Mouse (Mus musculus) neutrophil, adult 5-6 weeks (primary cell): ENCODE results near the gene Pcsk6. TPM values are rescaled to one million over a fixed set of nuclear protein-coding genes. Genes with fewer than 3 reads are reported as not detected.

ENCODE experiments used
- ATAC-seq: fragments of 151-379, 151-347 bp; 2 replicates; pipeline ENCODE4 v1.8.0; 2017; ENCODE audit warnings: mild to moderate bottlenecking, moderate TSS enrichment; ENCODE audit not compliant: insufficient number of reproducible peaks, poor library complexity, low FRiP score, severe bottlenecking; ENCODE audit errors: extremely low read depth
- total RNA-seq: library from RNA; stranded (forward); fragments of 200-1000 nt; gene quantifications from 2 replicates; pipeline ENCODE4 v1.2.3, GENCODE M21; 2017

Gene Pcsk6
- total RNA-seq, 1 experiment from 2014 or later = not detected

DNA sequence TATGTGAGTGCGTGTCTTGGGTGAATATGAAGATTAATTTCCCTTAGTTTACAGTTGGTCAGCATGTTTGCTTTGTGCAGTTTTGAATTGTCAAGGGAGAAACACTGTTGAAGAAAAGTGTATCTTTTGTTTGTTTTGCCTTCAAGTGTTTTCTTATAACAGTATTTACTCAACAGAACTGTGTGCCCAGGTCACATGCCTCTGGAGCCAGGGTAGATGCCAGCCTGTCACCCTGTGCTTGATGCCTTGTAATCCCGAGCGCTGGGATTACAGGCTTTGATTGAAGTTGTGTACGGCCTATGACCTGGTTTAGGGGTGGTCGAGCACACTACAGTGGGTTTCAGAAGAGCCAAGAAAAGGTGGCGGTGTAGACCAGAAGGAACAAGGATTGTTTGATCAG is 222.2 kb downstream of the Pcsk6 start:
- no peak for ATAC-seq

DNA sequence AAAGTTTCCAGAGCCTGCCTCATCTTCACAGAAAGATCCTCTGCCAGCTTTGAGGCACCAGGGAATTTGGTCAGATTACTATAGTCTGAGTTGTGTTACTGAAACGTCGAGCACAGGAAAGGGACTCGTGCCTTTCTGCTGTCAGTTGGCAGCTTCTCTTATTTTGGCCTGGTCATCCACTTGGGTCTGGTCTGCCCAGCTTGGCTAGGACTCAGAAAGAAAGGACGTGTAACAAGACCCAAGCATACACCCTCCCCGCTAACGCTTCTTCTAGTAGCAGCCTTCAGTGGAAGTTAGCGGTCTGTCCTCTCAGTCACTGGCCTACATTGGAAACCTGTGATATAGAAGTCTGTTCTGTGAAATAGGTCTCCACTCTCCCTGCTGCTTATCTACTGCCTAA is 223.0 kb downstream of the Pcsk6 start:
- no peak for ATAC-seq

DNA sequence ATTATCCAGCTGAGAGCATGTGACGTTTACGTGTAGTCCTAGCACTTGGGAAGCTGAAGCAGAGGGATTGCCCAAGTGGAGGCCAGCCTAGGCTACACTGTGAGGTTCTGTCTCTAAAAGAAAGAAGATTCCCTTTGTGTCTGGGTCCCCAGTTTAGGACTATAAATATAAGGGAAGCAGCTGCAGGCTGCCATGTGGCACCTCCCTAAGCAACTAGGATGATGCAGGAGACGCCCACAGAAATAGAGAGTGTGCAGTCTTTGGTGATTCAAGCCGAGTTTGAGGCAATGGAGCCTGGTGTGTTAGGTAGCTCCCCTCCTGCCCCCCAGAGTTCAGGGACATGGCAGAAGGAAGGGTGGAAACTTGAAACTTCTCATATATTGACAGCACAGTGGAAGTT is 226.1 kb downstream of the Pcsk6 start:
- ATAC-seq = no peak

DNA sequence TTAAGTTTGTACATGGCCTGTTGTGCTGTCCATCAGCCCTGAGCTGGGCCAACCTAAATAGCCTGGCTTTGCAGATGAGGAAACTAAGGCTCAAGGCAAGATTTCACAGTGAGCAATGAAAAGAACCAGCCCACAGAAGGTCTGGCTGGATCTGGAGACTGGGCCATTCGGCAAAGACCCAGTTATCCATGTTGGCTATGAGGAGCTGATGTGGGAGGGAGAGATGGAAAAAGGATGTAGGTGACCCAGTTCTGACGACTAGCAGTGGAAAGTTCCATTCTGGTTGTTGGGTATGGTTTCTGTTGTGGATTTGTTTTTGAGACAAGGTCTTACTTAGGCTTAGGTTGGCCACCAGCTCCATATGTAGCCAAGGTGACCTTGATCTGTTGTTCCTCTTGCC is 226.5 kb downstream of the Pcsk6 start:
- no peak for ATAC-seq

DNA sequence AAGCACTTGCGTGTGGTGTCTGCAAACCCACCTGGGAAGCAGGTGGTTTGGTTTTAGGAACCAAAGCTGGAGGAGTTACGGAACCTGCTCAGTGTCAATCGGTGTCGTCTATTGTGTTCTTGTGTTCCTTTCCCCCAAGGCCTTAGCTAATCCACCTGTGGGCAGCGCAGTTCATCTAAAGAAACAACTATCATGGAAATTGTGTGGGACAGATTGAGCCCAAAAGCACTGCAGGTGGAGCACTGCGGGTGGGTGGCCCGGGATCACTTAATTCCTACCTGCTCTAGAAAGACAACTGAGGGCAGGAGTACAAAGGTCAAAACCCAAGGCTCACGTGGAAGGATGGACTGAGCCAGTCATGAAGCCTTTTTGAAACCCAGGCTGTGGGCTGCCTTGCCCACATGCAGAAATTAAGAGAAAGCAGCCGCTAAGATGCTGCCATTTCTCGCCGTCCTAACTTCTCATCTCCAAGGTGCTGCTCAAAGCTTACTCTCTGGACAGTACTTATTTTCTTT is 229.2 kb downstream of the Pcsk6 start:
- ATAC-seq = no peak

DNA sequence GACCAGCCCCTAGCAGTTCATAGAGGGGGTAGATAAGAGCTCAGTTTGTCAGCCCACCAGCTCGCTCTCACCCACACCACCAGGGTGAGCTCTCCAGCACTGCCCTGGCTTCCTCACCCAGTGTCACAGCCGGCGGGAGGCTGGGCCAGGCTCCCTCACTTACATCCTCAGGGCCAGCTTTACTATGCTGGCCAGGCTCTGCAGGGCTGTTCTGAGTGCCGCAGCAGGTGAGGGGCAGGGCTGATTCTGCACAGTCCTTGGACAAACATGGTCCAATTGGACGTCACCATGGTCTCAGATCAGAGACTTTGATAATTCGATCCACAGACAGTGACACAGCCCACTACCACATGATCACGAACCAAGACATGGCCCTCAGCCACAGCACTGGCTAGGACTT is 230.0 kb downstream of the Pcsk6 start:
- no peak for ATAC-seq

DNA sequence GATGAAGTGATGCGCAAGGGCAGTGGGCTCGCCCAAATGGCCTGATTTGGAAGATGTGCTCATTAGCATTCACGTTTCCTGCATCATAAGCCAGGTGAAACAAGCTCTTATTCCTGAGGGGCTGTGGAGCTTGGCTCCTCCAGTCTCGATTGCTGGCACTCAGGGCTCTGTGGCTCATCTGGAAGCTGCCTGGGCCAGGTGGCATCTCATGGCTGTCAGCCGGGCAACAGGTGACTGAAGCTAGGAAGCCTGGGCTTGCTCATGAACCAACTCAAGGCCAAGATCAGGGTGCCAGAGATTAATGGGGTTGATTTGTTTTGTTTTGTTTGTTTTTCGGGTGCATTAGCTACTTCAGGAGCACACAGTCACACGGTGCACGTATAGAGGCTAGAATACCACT is 231.1 kb downstream of the Pcsk6 start:
- no peak for ATAC-seq

DNA sequence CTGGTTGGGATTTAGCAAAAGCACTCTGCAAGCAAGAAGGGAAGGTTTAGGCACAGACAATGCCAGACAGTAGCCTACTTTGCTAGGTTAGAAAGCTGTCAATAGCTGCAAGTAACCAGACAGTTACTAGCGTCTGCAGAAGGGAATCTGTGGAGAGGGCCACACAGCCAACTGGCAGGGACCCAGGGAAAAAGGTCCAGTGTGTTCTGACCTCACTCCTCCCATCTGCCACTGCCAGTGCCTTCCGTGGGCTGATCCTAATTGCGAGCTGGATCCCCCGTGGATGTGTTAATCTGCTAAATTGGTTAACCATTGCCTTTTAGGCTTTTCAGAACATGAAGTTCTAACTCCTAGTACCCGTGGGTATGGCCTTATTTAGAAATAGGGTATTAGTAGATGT is 232.6 kb downstream of the Pcsk6 start:
- ATAC-seq = no peak

DNA sequence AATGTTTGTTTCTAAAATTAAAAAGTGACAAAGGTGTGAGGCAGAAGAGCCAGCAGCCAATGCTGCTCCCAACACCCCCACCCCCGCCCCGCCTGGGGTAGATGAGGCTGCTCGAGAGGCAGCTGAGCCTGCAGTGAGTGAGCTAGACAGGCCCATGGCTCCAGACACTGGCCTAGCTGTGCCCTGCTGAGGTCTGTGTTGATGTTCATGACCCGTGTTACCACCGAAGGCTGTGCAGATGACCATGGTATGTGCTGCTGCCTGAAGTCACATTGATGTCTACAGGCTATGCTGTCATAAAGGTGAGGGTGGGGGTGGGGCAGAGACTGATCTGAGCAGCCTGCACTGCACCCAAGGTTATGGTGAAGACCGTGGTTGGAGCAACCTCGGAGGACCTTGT is 237.3 kb downstream of the Pcsk6 start:
- no peak for ATAC-seq

Other genes starting within 250 kb of the Pcsk6 start
- 6.6 and 8.7 TPM in 2 replicates for gene Tarsl2, start 216.8 kb upstream of the Pcsk6 start, total RNA-seq
- gene Tm2d3, start 170.6 kb upstream of the Pcsk6 start, total RNA-seq = 40.6 and 42.8 TPM in 2 replicates
- gene Gm45213, start 181.9 kb downstream of the Pcsk6 start, total RNA-seq = not detected in 2 replicates
- 28.4 and 38.1 TPM in 2 replicates for gene Snrpa1, start 197.3 kb downstream of the Pcsk6 start, total RNA-seq
- 44.6 and 48.3 TPM in 2 replicates for gene Selenos, start 217.9 kb downstream of the Pcsk6 start, total RNA-seq
- 120 and 122 TPM in 2 replicates for gene Chsy1, start 247.8 kb downstream of the Pcsk6 start, total RNA-seq